Mouse (Mus musculus): Measurements from ENCODE around the gene Hsd17b12. TPM values are rescaled to one million over a fixed set of nuclear protein-coding genes. Genes with fewer than 3 reads are reported as not detected.

Hsd17b12 gene
- polyA plus RNA-seq, 1 experiment from 2014 or later = 120 TPM

DNA sequence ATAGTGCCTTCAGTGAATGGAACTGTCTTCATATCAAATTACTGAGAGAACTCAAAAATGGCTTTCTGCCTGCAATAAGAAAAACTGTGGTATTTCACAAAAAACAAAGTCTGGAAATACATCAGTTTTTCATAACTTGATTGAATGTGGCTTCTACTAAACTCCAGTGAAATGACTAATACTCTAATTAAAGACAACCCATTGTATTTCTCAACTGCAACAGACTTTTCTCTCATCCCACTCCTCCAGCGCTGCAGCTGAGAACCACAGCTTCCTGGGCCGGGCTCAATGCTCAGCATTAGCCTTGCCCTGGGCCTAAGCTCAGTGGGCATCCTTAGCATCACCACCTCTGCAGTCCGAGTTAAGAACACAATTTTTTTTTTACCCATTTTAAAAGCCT lies 20.9 kb downstream of the Hsd17b12 start:
- Histone ChIP-seq H3K27ac (ENCODE audit: low read length) (no peak overlapping the region), H3K36me3 (ENCODE audit: control insufficient read depth, insufficient read depth, low read length) (no peaks in the 10 kb centered on the region), H3K4me3 (ENCODE audit: low read depth, low read length) (no peak overlapping the region), H3K4me1 (ENCODE audit: control insufficient read depth, insufficient read depth, low read length) (no peaks in the 10 kb centered on the region), H3K9me3 (ENCODE audit: control insufficient read depth, low read depth, low read length) (no peaks in the 10 kb centered on the region), H3K27me3 (ENCODE audit: control insufficient read depth, insufficient read depth, low read length) (no peaks in the 10 kb centered on the region), H3K9ac (replicated peaks; ENCODE audit: low read depth, low read length) (no peak overlapping the region), H3K4me2 (replicated peaks; ENCODE audit: low read depth, low read length) (no peak overlapping the region)
- 89% methylated on average over 3 of the region's 3 CpGs for WGBS
- ATAC-seq (ENCODE audit: insufficient number of reproducible peaks, insufficient read depth, low FRiP score, low read depth) = no peak

- no peak overlapping the region for H3K4me3 ChIP-seq (ENCODE audit: low read depth, low read length)
- WGBS = 61% methylated on average over 3 of the region's 3 CpGs
- H3K4me1 ChIP-seq (ENCODE audit: control insufficient read depth, insufficient read depth, low read length) = peaks cover 5% of the 10 kb centered on the region; the same call in 1 of the 2 replicates
- H3K27me3 ChIP-seq (ENCODE audit: control insufficient read depth, insufficient read depth, low read length) = no peaks in the 10 kb centered on the region
- no peak overlapping the region for H3K4me2 ChIP-seq (replicated peaks; ENCODE audit: low read depth, low read length)
- no peak for ATAC-seq (ENCODE audit: insufficient number of reproducible peaks, insufficient read depth, low FRiP score, low read depth)
- H3K9me3 ChIP-seq (ENCODE audit: control insufficient read depth, low read depth, low read length) = no peaks in the 10 kb centered on the region
- H3K36me3 ChIP-seq (ENCODE audit: control insufficient read depth, insufficient read depth, low read length) = no peaks in the 10 kb centered on the region
- H3K27ac ChIP-seq (ENCODE audit: low read length) = no peak overlapping the region; the same call in 1 of the 2 replicates
- H3K9ac ChIP-seq (replicated peaks; ENCODE audit: low read depth, low read length) = no peak overlapping the region
Observed at GRCm38 (mm10) chr2:94128496-94128895, 29.3 kb downstream of the Hsd17b12 start.

DNA sequence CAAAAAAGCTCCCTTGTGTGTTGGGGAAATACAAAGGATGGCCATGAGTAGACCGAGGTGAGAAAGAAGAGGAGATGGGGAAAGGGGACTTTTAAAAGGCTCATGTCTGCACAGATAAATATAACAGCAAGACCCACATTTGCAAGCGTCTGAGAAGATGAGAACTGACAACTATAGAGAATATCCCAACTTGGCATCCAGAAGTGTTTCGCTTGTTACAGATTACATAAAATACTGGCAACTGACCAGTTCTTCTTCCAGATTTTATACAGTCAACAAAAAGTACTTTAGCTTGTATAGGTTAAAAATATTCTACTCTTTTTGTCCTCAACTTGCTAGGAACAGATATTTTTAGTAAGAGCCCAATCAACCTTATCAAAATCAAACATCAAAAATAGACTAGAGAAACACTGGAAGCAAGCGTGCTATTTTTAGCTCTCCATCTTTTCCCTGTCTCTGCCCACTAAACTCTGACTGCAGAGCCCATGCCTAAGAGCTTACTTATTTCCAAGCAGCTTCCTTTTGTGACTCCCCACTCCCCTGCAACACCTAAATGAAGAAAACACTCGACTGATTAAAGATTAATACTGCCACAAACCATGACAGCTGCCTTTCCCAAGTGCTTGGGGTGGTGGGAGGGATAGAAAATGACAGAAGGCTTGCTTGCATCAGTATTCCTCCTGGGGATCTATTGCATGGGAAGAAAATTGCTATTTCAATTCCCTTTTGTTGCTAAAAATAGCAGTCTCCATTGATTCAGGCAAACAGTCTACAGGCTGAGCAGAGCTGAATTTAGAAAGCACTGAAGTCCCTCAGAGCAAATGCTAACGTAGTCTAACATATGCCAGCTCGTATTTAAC lies 35.4 kb downstream of the Hsd17b12 start:
- H3K27ac ChIP-seq (ENCODE audit: low read length) = peak overlapping the region; percentile 75
- H3K9ac ChIP-seq (replicated peaks; ENCODE audit: low read depth, low read length) = no peak overlapping the region
- 0 out of 2 replicates have a peak overlapping the region, but pooled peaks have one; percentile 4 for H3K4me2 ChIP-seq (replicated peaks; ENCODE audit: low read depth, low read length)
- no peaks in the 10 kb centered on the region for H3K27me3 ChIP-seq (ENCODE audit: control insufficient read depth, insufficient read depth, low read length)
- WGBS = 46% methylated on average over 7 of the region's 7 CpGs
- no peaks in the 10 kb centered on the region for H3K9me3 ChIP-seq (ENCODE audit: control insufficient read depth, low read depth, low read length)
- H3K4me3 ChIP-seq (ENCODE audit: low read depth, low read length) = no peak overlapping the region
- H3K4me1 ChIP-seq (ENCODE audit: control insufficient read depth, insufficient read depth, low read length) = peaks cover 15% of the 10 kb centered on the region; the same call in 1 of the 2 replicates
- no peaks in the 10 kb centered on the region for H3K36me3 ChIP-seq (ENCODE audit: control insufficient read depth, insufficient read depth, low read length)
- no peak for ATAC-seq (ENCODE audit: insufficient number of reproducible peaks, insufficient read depth, low FRiP score, low read depth)

GRCm38 (mm10) chr2:94103758-94104157 lies 54.0 kb downstream of the Hsd17b12 start:
- Histone ChIP-seq H3K4me3 (ENCODE audit: low read depth, low read length) (no peak overlapping the region), H3K4me2 (replicated peaks; ENCODE audit: low read depth, low read length) (no peak overlapping the region), H3K27ac (ENCODE audit: low read length) (no peak overlapping the region), H3K27me3 (ENCODE audit: control insufficient read depth, insufficient read depth, low read length) (no peaks in the 10 kb centered on the region), H3K9me3 (ENCODE audit: control insufficient read depth, low read depth, low read length) (no peaks in the 10 kb centered on the region), H3K36me3 (ENCODE audit: control insufficient read depth, insufficient read depth, low read length) (no peaks in the 10 kb centered on the region), H3K9ac (replicated peaks; ENCODE audit: low read depth, low read length) (no peak overlapping the region), H3K4me1 (ENCODE audit: control insufficient read depth, insufficient read depth, low read length) (no peaks in the 10 kb centered on the region)
- WGBS = 90% methylated on average over 2 of the region's 2 CpGs
- no peak for ATAC-seq (ENCODE audit: insufficient number of reproducible peaks, insufficient read depth, low FRiP score, low read depth)

DNA sequence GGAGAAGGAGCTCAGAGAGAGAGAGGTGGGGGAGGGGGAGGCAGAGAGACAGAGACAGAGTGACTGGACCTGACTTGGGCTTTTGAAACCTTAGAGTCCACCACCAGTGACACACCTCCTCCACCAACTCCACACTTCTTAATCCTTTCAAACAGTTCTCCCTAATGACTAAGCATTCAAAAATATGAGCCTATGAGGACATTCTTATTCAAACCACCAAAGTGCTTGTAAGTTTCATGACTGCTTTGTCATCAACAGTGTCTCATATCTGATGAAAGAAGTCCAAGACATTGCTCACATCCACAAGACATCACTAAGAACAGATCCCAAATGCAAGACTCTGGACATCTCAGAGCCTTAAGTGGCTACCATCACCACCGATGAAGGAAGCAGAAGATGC lies 67.9 kb downstream of the Hsd17b12 start:
- Histone ChIP-seq H3K9ac (replicated peaks; ENCODE audit: low read depth, low read length) (no peak overlapping the region), H3K9me3 (ENCODE audit: control insufficient read depth, low read depth, low read length) (no peaks in the 10 kb centered on the region), H3K4me1 (ENCODE audit: control insufficient read depth, insufficient read depth, low read length) (no peaks in the 10 kb centered on the region), H3K36me3 (ENCODE audit: control insufficient read depth, insufficient read depth, low read length) (no peaks in the 10 kb centered on the region), H3K4me3 (ENCODE audit: low read depth, low read length) (no peak overlapping the region), H3K4me2 (replicated peaks; ENCODE audit: low read depth, low read length) (no peak overlapping the region), H3K27ac (ENCODE audit: low read length) (no peak overlapping the region), H3K27me3 (ENCODE audit: control insufficient read depth, insufficient read depth, low read length) (no peaks in the 10 kb centered on the region)
- ATAC-seq (ENCODE audit: insufficient number of reproducible peaks, insufficient read depth, low FRiP score, low read depth) = no peak
- 92% methylated on average over 1 of the region's 1 CpGs for whole genome bisulfite sequencing

- Histone ChIP-seq H3K9me3 (ENCODE audit: control insufficient read depth, low read depth, low read length) (no peaks in the 10 kb centered on the region), H3K9ac (replicated peaks; ENCODE audit: low read depth, low read length) (no peak overlapping the region), H3K4me1 (ENCODE audit: control insufficient read depth, insufficient read depth, low read length) (no peaks in the 10 kb centered on the region), H3K4me2 (replicated peaks; ENCODE audit: low read depth, low read length) (no peak overlapping the region), H3K4me3 (ENCODE audit: low read depth, low read length) (no peak overlapping the region), H3K27ac (ENCODE audit: low read length) (no peak overlapping the region), H3K27me3 (ENCODE audit: control insufficient read depth, insufficient read depth, low read length) (no peaks in the 10 kb centered on the region), H3K36me3 (ENCODE audit: control insufficient read depth, insufficient read depth, low read length) (no peaks in the 10 kb centered on the region)
- no peak for ATAC-seq (ENCODE audit: insufficient number of reproducible peaks, insufficient read depth, low FRiP score, low read depth)
- WGBS = 86% methylated on average over 5 of the region's 5 CpGs
Observed at GRCm38 (mm10) chr2:94069482-94069881, 88.3 kb downstream of the Hsd17b12 start.

DNA sequence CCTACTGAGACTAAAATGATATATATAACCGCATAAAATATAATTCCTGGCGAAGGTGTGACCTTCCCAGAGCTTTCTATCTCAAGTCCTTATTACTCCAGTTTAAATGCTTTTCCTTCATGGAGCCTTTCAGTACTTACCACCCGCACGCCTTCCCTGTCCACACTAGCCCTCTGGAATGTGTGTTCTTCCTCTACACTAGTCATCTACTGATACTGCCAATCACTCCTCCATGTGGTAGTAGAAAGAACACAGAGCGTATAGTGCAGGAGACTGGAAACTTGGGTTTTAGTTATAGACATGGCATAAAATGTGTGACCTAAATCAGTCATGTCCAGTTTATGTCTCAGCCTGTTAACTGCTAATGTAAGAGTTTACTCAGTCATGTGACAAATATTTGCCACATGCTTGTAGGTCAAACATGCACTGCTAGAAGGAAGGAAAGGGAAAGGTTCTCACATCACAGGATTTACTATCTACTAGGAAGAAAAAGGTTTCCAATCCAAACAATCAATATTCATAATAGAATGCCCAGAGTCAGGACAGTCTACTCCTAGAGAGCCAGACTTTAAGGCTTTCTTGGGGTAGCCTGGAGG lies 91.1 kb downstream of the Hsd17b12 start:
- 87% methylated on average over 5 of the region's 5 CpGs for WGBS
- Histone ChIP-seq H3K4me2 (replicated peaks; ENCODE audit: low read depth, low read length) (no peak overlapping the region), H3K9me3 (ENCODE audit: control insufficient read depth, low read depth, low read length) (no peaks in the 10 kb centered on the region), H3K4me1 (ENCODE audit: control insufficient read depth, insufficient read depth, low read length) (no peaks in the 10 kb centered on the region), H3K9ac (replicated peaks; ENCODE audit: low read depth, low read length) (no peak overlapping the region), H3K27ac (ENCODE audit: low read length) (no peak overlapping the region), H3K27me3 (ENCODE audit: control insufficient read depth, insufficient read depth, low read length) (no peaks in the 10 kb centered on the region), H3K4me3 (ENCODE audit: low read depth, low read length) (no peak overlapping the region), H3K36me3 (ENCODE audit: control insufficient read depth, insufficient read depth, low read length) (no peaks in the 10 kb centered on the region)
- ATAC-seq (ENCODE audit: insufficient number of reproducible peaks, insufficient read depth, low FRiP score, low read depth) = no peak

DNA sequence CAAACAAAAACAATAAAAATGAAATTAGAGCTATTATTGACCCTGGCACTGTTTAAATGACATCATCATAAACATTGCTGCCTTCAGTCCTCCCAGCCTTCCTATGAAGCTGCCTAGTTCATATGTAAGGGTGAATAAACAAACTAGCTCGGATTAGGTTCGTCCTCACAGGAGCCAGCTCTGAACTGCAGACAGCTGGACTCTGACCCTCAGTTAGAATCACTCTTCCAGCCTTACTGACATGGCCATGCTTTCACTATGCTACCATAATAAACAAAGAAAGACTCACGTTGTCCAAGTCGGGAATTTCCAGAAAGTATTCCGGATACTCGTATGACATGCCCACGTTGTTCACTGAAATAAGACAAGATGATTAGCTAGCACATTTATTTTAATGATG lies 91.6 kb downstream of the Hsd17b12 start:
- no peak for ATAC-seq (ENCODE audit: insufficient number of reproducible peaks, insufficient read depth, low FRiP score, low read depth)
- WGBS = 45% methylated on average over 7 of the region's 7 CpGs
- Histone ChIP-seq H3K36me3 (ENCODE audit: control insufficient read depth, insufficient read depth, low read length) (no peaks in the 10 kb centered on the region), H3K4me1 (ENCODE audit: control insufficient read depth, insufficient read depth, low read length) (no peaks in the 10 kb centered on the region), H3K4me3 (ENCODE audit: low read depth, low read length) (no peak overlapping the region), H3K9me3 (ENCODE audit: control insufficient read depth, low read depth, low read length) (no peaks in the 10 kb centered on the region), H3K4me2 (replicated peaks; ENCODE audit: low read depth, low read length) (no peak overlapping the region), H3K27me3 (ENCODE audit: control insufficient read depth, insufficient read depth, low read length) (no peaks in the 10 kb centered on the region), H3K27ac (ENCODE audit: low read length) (no peak overlapping the region), H3K9ac (replicated peaks; ENCODE audit: low read depth, low read length) (no peak overlapping the region)
